Mouse (Mus musculus) bone marrow, adult 2 months (tissue): ENCODE data around the gene Ppp4r2.

ENCODE experiments used
- CTCF ChIP-seq: fragments of 200-500 bp; IDR thresholded peaks from 2 replicates; pipeline ENCODE4 v1.5.1; 2011; ENCODE audit warnings: low read length, control low read depth; ENCODE audit not compliant: control insufficient read depth, insufficient read depth
- POLR2A ChIP-seq: fragments of 200-500 bp; IDR thresholded peaks from 2 replicates; pipeline ENCODE4 v1.6.1; 2011; ENCODE audit warnings: low read depth, mild to moderate bottlenecking, control low read depth, low read length, borderline replicate concordance; ENCODE audit not compliant: control insufficient read depth

GRCm38 (mm10) chr6:100910136-100910675, 76.8 kb downstream of the Ppp4r2 start:
- no peak for TF ChIP-seq CTCF
- no peak for TF ChIP-seq POLR2A
